Mouse (Mus musculus): ENCODE data around the gene Gm21915. TPM values are rescaled to one million over a fixed set of nuclear protein-coding genes. Genes with fewer than 3 reads are reported as not detected.
A peak's percentile ranks its signal among the peaks of the same experiment; 100 is the strongest.

The Gm21915 gene
- total RNA-seq, 2 experiments from 2014 or later, result not detected

- no peak for DNase-seq (ENCODE audit: low spot score)
These were observed 4.1 kb upstream of the Gm21915 start for GRCm38 (mm10) chr9:40666190-40666803.

- peak; percentile 29 for DNase-seq (ENCODE audit: low spot score)
These were observed 1.0 kb downstream of the Gm21915 start for GRCm38 (mm10) chr9:40671323-40671930.

DNA sequence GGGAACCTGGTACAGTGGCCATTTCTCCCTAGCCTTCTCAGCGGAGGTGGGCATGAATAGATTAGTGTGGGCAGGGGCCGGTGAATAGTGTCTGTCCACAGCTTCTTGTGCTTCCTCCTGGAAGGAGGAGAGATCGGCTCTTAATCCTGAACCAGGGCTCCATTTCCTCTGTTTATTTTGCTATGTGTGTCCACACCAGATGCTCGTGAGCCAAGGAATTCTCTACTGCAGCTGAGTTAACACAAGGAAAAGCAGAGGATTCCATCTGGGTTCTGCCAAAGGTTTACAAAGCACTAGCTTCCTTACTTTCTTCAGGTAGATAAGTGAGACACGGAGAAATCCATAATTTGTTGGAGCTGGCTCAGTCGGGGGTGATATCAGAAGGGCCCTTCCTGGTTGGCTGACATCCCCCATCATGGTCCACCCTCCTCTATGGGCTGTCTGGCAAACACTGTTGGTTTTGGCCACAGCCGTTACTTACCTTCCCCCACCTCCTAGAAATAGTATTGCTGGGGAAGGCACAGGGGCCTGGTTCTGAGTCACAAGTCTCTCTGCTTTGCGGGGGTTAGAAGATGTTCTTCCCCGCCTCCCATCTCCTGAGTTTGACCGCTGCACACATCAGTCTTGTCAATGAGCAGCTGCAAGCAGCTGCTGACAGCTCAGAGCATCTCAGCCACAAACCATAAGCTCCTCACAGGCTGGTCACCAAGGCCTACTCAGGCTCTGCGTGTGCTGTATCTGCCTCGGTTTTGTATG lies 5.0 kb downstream of the Gm21915 start:
- DNase-seq (ENCODE audit: low spot score), result no peak

GRCm38 (mm10) chr9:40678653-40679052 lies 8.2 kb downstream of the Gm21915 start:
- DNase-seq (ENCODE audit: low spot score), result no peak

- peak; percentile 16 for DNase-seq (ENCODE audit: low spot score)
These were observed 15.5 kb downstream of the Gm21915 start, which contains the start of gene Clmp for GRCm38 (mm10) chr9:40685801-40686420. Clmp (plus strand) TSS chr9:40685962.

GRCm38 (mm10) chr9:40686421-40686899 lies 16.0 kb downstream of the Gm21915 start:
- DNase-seq (ENCODE audit: low spot score), result peak; percentile 54

DNA sequence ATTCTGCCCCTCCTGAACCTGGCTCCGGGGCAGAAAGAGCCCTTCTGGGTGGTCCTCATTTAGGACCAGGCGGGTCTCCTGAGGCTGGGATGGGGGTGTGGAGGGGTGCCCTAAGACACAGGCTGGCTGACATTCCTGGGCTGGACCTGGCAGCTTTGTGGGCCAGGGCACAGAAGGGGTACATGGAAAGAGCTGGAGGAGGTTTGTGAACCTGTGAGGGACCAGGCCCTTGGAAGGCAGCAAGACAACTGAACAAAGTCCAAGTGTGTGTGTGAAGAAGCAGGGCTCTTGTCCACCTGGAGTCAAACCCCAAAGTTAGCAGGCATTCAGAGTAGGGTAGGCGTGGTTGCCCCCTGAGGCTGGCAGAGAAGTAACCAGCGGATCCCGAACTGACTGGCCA lies 16.6 kb downstream of the Gm21915 start:
- DNase-seq (ENCODE audit: low spot score), result no peak

DNA sequence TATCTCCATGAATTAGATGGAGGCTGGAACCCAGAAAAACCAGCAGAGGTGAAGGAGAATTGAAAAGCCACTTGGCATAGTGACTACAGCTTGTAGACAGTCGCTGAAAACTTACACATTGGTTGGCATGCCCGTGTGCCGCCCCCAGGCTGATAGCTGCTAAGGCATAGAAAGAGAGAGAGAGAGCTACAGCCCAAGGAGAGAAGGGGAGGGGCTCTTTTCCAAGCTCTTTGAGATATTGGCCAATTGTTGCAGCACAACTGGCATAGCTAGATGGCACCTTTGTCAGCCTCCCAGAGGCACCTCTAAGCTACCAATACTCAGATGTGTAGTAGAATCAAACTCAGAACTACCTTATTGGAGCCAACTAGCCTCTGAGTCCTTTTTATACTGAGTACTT lies 17.1 kb downstream of the Gm21915 start:
- no peak for DNase-seq (ENCODE audit: low spot score)

GRCm38 (mm10) chr9:40690511-40690910 lies 20.1 kb downstream of the Gm21915 start:
- peak; percentile 59 for DNase-seq (ENCODE audit: low spot score)

DNA sequence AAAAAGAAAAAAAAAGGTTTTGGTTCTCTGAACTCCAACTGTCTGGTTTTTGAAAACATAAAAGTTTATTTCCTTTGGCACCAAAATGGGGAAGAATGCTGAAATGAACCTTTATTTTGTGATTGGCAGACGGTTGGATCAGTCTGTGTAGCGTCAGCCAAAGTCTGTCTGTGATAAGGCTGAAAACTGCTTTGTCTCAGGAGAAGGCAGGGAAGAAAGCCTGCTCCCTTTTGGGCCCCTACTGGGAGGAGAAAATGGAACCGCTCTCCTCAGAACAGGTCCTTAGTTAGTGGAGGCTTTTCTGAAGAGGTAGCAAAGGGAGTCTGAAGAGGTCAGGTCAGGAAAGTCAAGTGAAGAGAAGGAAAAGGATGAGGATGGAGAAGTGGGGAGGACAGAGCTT lies 22.6 kb downstream of the Gm21915 start:
- DNase-seq (ENCODE audit: low spot score), result no peak

DNA sequence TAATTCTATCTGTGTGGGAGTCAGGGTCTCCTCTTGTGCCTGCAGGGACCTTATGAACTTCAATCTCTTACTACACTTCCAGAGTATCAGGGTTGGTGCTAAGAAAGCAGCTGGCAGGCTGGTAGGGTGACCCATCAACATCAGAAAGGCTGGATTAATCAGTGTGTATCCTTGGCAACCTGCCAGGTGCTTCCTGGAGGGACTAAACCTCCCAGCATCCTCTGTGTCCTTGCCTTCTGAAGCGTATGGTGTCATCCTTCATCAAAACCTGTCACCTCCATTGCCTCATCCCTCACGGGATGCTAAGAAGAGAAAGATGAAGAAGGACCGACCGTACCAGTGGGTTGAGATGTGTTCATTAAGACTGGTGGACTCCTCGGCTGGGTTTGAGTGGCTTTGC lies 23.4 kb downstream of the Gm21915 start:
- DNase-seq (ENCODE audit: low spot score), result no peak

DNA sequence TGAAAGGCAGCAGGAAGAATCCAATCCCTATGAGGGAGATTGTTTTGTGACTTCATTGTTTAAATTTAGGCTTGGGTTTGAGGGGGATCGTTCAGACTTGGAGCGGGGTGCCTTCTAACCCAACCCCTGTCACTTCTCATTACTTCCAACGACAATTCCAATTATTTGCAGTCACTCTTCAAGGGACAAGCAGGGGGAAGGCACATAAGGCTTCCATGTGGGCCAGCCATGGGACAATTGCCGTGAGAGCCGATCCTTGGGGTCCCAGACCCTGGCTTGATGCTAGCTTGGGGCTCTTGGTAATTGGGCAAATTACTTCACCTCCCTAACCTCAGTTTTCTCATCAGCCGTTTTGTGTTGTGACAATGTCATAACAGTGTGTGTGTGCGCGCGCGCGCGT lies 23.9 kb downstream of the Gm21915 start:
- DNase-seq (ENCODE audit: low spot score), result no peak

DNA sequence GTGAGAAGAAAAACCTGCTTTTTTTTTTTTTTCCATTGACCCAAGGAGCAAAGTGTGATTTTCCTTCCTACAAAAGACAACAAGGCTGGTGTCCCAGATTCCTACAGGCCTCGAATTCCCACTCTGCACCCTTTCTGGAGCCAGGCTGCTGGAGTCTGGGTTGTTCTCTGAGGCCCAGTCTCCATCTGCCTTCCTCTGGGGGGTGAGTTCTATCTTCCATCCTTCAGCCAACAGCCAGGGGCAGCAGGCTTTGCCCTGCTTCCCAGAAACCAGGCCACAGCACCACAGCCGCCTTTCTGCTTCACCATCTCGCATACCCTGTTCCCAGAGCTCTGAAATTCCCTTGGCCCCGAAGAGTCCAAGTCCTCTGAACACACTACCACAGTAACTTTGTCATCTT lies 25.7 kb downstream of the Gm21915 start:
- no peak for DNase-seq (ENCODE audit: low spot score)

- peak; percentile 15 for DNase-seq (ENCODE audit: low spot score)
These were observed 28.8 kb downstream of the Gm21915 start for GRCm38 (mm10) chr9:40699194-40699593.

- DNase-seq (ENCODE audit: low spot score), result no peak
These were observed 29.8 kb downstream of the Gm21915 start for GRCm38 (mm10) chr9:40700253-40700652.

GRCm38 (mm10) chr9:40704364-40705276 lies 34.2 kb downstream of the Gm21915 start:
- DNase-seq (ENCODE audit: low spot score), result no peak

DNA sequence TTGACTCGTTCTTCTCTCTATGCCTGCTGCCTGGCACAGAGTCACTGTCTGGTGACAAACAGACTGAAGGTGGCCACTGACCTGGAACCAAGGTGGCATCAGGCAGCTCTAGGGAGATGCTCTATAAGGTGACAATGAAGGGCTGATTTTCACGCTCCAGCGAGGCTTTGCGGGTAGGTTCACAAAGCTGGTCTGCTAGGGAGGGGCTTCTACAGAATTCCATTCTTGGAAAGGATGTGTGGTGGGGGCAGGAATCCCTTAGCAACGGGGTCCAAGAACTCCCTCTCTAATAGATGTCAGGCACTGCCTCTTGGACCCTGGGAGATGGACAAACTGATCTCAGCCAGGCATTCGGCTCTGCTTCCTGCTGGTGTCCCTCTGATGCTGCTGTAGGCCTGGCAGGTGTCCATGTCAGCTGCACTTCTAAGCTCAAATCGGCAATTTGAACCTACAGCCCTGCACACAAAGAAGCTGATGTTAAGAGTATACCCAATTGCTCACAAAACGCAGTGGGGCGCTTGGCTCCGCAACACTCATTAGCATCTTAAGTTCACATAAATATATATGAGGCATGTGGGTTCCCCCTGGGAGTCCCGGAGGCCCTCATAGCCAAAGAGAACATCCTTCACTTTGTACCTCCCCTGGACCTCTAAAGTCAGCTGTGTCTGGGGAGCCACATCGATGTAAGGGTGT lies 38.2 kb downstream of the Gm21915 start:
- DNase-seq (ENCODE audit: low spot score), result no peak

DNA sequence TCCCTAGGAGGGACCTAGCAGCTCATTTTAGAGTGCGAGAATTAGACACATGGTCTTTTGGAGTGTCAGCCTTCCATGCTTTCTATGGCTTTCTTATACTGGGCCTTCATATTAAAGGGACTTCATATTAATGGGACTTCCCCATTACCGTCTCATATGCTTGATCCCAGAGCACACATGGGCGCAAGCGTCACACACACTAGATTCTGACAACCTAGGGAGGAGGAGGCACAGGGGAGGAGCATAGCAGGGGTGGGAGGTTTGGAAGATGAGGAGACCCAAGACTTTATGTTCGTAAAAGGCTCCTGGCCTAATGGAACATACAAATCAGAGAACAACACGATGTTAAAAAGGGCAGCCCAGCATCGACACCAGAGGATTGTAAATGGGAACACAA lies 38.7 kb downstream of the Gm21915 start:
- DNase-seq (ENCODE audit: low spot score), result no peak

- no peak for DNase-seq (ENCODE audit: low spot score)
These were observed 39.2 kb downstream of the Gm21915 start for GRCm38 (mm10) chr9:40709587-40709986.

DNA sequence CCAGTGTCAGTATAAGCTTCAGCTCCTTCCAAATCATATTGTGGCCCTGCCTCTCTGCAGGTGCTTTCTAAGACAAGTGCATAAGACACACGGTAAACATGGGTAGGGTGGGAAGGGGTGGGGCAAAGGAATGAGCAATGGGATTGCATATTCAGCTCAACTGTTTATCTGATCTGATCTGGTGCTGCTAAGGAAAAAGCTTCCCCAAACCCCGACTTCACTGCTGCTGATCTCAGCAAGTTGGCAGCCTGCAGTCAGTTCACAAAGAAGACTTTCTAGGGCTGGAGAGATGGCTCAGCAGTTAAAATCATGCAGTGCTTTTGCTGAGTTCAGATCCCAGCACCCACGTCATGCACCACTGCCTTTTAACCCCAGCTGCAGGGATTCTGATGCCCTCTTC lies 39.6 kb downstream of the Gm21915 start:
- no peak for DNase-seq (ENCODE audit: low spot score)

Data from gastrocnemius, adult 18-20 months (tissue).